Mouse (Mus musculus) kidney, embryonic 14.5 days (tissue): ENCODE measurements around the gene Abcc8. TPM values are rescaled to one million over a fixed set of nuclear protein-coding genes. Genes with fewer than 3 reads are reported as not detected.
A peak's percentile ranks its signal among the peaks of the same experiment; 100 is the strongest.

Experiments
- ATAC-seq: fragments of 200-750 bp; cut with Nextera tagmentation; 2 replicates; pipeline ENCODE4 v1.8.0; 2017; ENCODE audit warnings: moderate number of reproducible peaks, mild to moderate bottlenecking, moderate TSS enrichment, moderate library complexity; ENCODE audit not compliant: low FRiP score, low TSS enrichment
- H3K27ac ChIP-seq: fragments of 300-500 bp; sonication (generic); 2 replicates; pipeline ENCODE4 v1.5.1; 2014; ENCODE audit warnings: low read depth, mild to moderate bottlenecking, low read length, moderate library complexity, mixed read lengths
- H3K27me3 ChIP-seq: fragments of 300-500 bp; sonication (generic); 2 replicates; pipeline ENCODE4 v1.6.1; 2014; ENCODE audit warnings: mild to moderate bottlenecking, low read length; ENCODE audit not compliant: control insufficient read depth, insufficient read depth
- H3K36me3 ChIP-seq: fragments of 300-500 bp; sonication (generic); 2 replicates; pipeline ENCODE4 v1.6.1; 2014; ENCODE audit warnings: low read length, mixed read lengths; ENCODE audit not compliant: control insufficient read depth, insufficient read depth
- H3K4me1 ChIP-seq: fragments of 300-500 bp; sonication (generic); 2 replicates; pipeline ENCODE4 v1.6.1; 2014; ENCODE audit warnings: low read length, mixed read lengths; ENCODE audit not compliant: control insufficient read depth, insufficient read depth
- H3K4me2 ChIP-seq: fragments of 300-500 bp; sonication (generic); replicated peaks from 2 replicates; pipeline ENCODE4 v1.6.1; 2014; ENCODE audit warnings: low read depth, mild to moderate bottlenecking, low read length
- H3K4me3 ChIP-seq: fragments of 300-500 bp; sonication (generic); 2 replicates; pipeline ENCODE4 v1.5.1; 2014; ENCODE audit warnings: mild to moderate bottlenecking, low read length
- H3K9ac ChIP-seq: fragments of 300-500 bp; sonication (generic); 2 replicates; pipeline ENCODE4 v1.6.1; 2014; ENCODE audit warnings: low read depth, mild to moderate bottlenecking, low read length, moderate library complexity
- H3K9me3 ChIP-seq: fragments of 300-500 bp; sonication (generic); 2 replicates; pipeline ENCODE4 v1.6.1; 2016; ENCODE audit warnings: low read length; ENCODE audit not compliant: control insufficient read depth
- WGBS: fragments of 180-500 bp; shearing (Covaris S2); extraction: QIAGEN DNeasy Blood & Tissue Kit; methylation state at CpG from one replicate; pipeline ENCODE4 v1.1.7; 2014; 5-methylcytosine and 5-hydroxymethylcytosine counted together
- polyA plus RNA-seq: library from polyadenylated mRNA; unstranded; fragments of >200 nt; fragmentation: Nextera tagmentation; extraction: Ambion mirVana; gene quantifications from 2 replicates; pipeline ENCODE4 v1.2.1, GENCODE M21; 2014

Gene Abcc8
- 1.5 and 1.9 TPM in 2 replicates for polyA plus RNA-seq

DNA sequence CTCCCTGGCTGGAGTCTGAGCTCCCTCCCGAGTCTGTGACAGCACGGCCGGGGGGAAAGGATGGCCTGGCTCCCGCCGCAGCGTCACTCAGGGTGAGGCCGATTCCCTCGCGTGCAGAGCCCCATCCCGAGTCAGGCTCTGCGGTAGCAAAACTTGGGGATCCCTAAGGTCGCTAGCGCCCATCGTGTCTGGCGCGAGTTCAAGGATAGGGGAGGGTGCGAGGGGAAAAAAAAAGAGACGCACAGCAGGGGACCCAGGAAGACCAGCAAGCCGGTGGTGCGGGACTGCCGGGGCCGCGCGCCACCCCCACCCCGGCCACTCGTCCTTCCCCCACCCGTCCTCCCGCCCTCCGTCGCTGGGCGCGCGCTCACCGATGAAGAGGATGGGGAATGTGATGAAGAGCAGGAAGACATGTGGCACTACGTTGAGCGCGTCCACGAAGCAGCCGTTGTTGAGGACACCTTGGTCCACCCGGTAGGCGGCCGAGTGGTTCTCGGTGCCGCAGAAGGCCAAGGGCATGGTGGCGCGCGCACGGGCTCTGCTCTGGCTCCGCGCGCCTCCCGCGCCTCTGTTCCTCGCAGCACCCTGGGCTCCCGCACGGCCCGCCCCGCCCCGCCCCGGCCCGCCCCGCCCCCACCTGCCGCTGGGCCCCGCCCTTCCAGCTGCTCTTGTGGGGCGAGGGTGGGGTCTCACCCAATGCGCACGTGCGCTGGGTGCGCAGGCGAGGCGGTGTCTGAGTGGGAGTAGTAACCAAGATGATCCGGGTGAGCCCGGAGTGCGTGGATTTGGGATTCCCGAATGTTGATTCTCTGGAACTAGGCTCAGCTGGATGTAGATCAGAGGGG is at the start of gene Abcc8:
Gene Abcc8 (minus strand): TSS at position 603 of the 845 bp plus-strand sequence.
- ATAC-seq: peak; percentile 56

GRCm38 (mm10) chr7:46226936-46227335 is 47.1 kb upstream of the Abcc8 start:
- no peaks in the 10 kb centered on the region for H3K9me3 ChIP-seq
- H3K4me3 ChIP-seq: no peak overlapping the region
- no peaks in the 10 kb centered on the region for H3K27me3 ChIP-seq
- H3K4me2 ChIP-seq: no peak overlapping the region
- H3K9ac ChIP-seq: no peak overlapping the region
- H3K4me1 ChIP-seq: no peaks in the 10 kb centered on the region
- no peak for ATAC-seq
- 74% methylated on average over 4 of the region's 4 CpGs for WGBS
- no peaks in the 10 kb centered on the region for H3K36me3 ChIP-seq
- H3K27ac ChIP-seq: no peak overlapping the region

More for the DNA sequence above, at the start of gene Abcc8:
- H3K4me2 ChIP-seq: peak within 1 kb of the TSS; percentile 82
- H3K9me3 ChIP-seq: no peaks in the 10 kb centered on the region
- H3K9ac ChIP-seq: peak within 1 kb of the TSS; percentile 40; the same call in 1 of the 2 replicates
- H3K27me3 ChIP-seq: peaks cover 23% of the 10 kb centered on the region
- peak within 1 kb of the TSS; percentile 43 for H3K4me3 ChIP-seq
- H3K4me1 ChIP-seq: no peaks in the 10 kb centered on the region
- no peak within 1 kb of the TSS for H3K27ac ChIP-seq
- no peaks in the 10 kb centered on the region for H3K36me3 ChIP-seq
- under 1% methylated on average over 56 of the region's 75 CpGs for WGBS

GRCm38 (mm10) chr7:46226253-46226652 is 46.4 kb upstream of the Abcc8 start:
- no peak overlapping the region for H3K4me3 ChIP-seq
- no peak overlapping the region for H3K9ac ChIP-seq
- no peak overlapping the region for H3K27ac ChIP-seq
- no peaks in the 10 kb centered on the region for H3K27me3 ChIP-seq
- no peak for ATAC-seq
- no peaks in the 10 kb centered on the region for H3K36me3 ChIP-seq
- 31% methylated on average over 7 of the region's 7 CpGs for WGBS
- H3K4me2 ChIP-seq: no peak overlapping the region
- H3K4me1 ChIP-seq: no peaks in the 10 kb centered on the region
- H3K9me3 ChIP-seq: no peaks in the 10 kb centered on the region

- no peak for ATAC-seq
- Histone ChIP-seq H3K9ac (no peak overlapping the region), H3K4me3 (no peak overlapping the region), H3K4me1 (no peaks in the 10 kb centered on the region), H3K27ac (no peak overlapping the region), H3K4me2 (no peak overlapping the region), H3K9me3 (no peaks in the 10 kb centered on the region), H3K27me3 (no peaks in the 10 kb centered on the region), H3K36me3 (no peaks in the 10 kb centered on the region)
- WGBS: 66% methylated on average over 8 of the region's 8 CpGs
Measured at GRCm38 (mm10) chr7:46220591-46221129, 40.8 kb upstream of the Abcc8 start.

DNA sequence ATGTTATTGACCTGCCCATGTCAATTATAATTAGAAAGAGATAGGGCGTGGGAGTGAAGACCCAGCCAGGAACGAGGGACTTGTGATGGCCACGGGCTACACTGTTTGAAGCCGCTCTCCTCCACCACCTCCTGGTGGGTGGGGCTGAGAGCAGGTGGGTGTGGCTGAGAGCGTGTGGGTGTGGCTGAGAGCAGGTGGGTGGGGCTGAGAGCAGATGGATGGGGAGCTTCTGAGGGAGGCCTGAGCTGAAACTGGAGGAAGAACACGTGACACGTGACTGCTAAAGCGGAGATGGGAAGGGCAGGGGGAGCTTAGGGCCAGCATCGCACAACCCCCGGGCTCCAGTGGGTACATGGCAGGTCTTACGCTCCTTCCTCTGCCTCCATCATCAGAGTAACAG is 38.6 kb upstream of the Abcc8 start:
- no peak overlapping the region for H3K4me2 ChIP-seq
- WGBS: 6% methylated on average over 11 of the region's 11 CpGs
- no peak overlapping the region for H3K27ac ChIP-seq
- H3K4me1 ChIP-seq: no peaks in the 10 kb centered on the region
- peak; percentile 87 for ATAC-seq
- no peaks in the 10 kb centered on the region for H3K9me3 ChIP-seq
- H3K9ac ChIP-seq: no peak overlapping the region
- no peaks in the 10 kb centered on the region for H3K36me3 ChIP-seq
- H3K4me3 ChIP-seq: no peak overlapping the region
- H3K27me3 ChIP-seq: no peaks in the 10 kb centered on the region

DNA sequence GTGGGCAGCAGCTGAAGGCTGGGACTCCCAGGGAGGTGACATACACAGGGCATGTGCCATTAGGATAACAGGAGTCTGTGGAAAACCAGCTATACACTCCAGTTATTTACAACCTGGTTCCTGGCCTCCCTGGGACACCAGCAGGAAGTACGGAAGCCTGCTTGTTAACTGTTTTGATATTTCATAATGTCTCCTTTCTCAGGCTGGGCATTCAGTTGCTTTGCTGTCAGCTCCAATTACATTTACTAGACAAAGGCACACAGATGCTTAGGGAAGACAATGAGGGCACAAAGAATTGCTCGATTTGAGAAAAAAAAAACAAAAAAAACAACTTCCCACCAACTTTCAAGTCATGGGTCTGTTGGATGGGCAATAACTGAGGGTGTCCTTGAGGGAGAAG is 36.6 kb upstream of the Abcc8 start:
- H3K9me3 ChIP-seq: no peaks in the 10 kb centered on the region
- H3K27me3 ChIP-seq: no peaks in the 10 kb centered on the region
- no peaks in the 10 kb centered on the region for H3K4me1 ChIP-seq
- no peak for ATAC-seq
- no peak overlapping the region for H3K9ac ChIP-seq
- no peak overlapping the region for H3K4me2 ChIP-seq
- no peak overlapping the region for H3K27ac ChIP-seq
- no peaks in the 10 kb centered on the region for H3K36me3 ChIP-seq
- no peak overlapping the region for H3K4me3 ChIP-seq
- 34% methylated on average over 2 of the region's 2 CpGs for WGBS

DNA sequence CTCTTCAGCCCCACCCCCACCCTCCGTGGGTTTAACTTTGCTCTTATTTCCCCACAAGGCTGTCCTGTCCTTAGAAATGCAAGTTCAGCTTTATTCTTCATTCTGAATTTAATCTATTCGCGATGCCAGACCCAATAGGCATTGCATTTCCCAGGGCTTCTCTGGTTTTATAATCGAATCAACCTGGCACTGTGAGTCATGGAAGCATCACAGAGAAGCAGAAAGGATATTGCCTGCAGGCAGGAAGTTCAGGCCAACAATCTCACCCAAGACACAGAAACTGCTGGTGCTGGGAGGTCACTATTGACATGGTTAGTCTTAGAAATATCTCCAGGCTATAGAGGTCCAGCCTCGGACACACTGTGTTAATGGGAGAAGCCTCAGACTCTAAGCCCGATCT is 30.4 kb upstream of the Abcc8 start:
- Histone ChIP-seq H3K4me3 (no peak overlapping the region), H3K4me2 (no peak overlapping the region), H3K9me3 (no peaks in the 10 kb centered on the region), H3K36me3 (no peaks in the 10 kb centered on the region), H3K27ac (no peak overlapping the region), H3K4me1 (no peaks in the 10 kb centered on the region), H3K9ac (no peak overlapping the region), H3K27me3 (no peaks in the 10 kb centered on the region)
- no peak for ATAC-seq
- WGBS: 87% methylated on average over 6 of the region's 6 CpGs

DNA sequence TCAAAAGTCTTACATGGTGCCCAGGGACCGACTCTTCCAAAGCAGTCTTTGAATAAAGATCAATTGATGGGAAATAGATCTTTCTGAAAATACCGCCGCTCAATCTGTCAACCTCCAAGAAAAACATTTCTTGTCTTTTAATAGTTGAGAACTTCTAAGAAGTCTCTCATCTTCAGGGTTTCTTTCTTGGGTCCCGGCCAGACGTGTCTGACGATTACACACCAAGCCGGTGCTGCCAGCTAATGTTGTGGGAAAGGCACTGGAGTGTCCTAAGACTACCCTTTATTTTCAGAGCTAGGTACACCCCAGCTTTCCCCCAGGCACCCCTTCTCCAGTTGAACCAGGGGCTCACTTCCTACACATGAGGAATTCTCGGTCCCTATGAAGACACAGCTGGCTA is 28.3 kb upstream of the Abcc8 start:
- Histone ChIP-seq H3K4me2 (no peak overlapping the region), H3K4me1 (no peaks in the 10 kb centered on the region), H3K9me3 (no peaks in the 10 kb centered on the region), H3K27ac (no peak overlapping the region), H3K27me3 (no peaks in the 10 kb centered on the region), H3K9ac (no peak overlapping the region), H3K36me3 (no peaks in the 10 kb centered on the region), H3K4me3 (no peak overlapping the region)
- no peak for ATAC-seq
- WGBS: 91% methylated on average over 8 of the region's 8 CpGs

DNA sequence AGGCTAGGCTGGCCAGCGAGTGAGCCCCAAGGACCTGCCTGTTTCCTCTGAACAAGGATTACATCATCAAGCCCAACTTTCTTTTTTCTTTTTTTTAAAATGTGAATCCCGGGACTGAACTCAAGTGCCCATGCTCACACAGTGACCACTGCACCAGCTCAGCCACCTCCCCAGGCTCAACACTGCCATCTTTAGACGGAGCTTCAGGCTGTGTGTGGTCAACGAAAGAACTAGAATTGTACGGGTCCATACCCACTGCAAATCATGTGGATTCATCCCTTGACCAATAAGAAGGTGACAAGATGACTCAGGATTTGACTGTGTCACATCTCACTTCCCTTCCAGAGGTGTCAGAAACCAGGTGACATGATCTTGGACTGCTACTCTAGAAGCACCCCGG is 24.9 kb upstream of the Abcc8 start:
- Histone ChIP-seq H3K9me3 (no peaks in the 10 kb centered on the region), H3K36me3 (no peaks in the 10 kb centered on the region), H3K4me1 (no peaks in the 10 kb centered on the region; the same call in 1 of the 2 replicates), H3K4me2 (no peak overlapping the region), H3K9ac (no peak overlapping the region), H3K27me3 (no peaks in the 10 kb centered on the region), H3K27ac (no peak overlapping the region), H3K4me3 (no peak overlapping the region)
- 73% methylated on average over 6 of the region's 6 CpGs for WGBS
- ATAC-seq: no peak
